ENCODE assay signal across 13 mouse cellular contexts in the genomic region with DNA sequence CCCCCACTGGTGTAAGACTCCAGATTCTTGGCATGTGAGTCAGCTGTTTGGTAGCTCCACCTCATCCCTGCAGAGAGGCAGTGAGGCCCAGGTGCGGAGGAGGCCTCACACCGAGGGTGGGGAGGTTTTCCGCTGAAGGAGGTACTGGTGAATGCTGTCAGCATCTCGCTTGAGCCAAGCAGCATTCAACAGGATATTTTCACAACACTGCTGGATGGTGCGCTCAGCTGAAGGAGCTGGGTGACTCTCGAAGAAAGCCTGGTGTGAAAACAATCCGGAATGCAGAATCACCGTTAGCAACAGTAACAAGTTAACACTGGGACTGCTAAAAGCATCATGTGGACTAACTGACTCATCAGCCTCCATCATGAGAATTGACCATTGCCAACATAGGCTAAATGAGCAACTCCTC. TPM values are rescaled to one million over a fixed set of nuclear protein-coding genes. Genes with fewer than 3 reads are reported as not detected.
A peak's percentile ranks its signal among the peaks of the same experiment; 100 is the strongest.
DNase-seq lines count a peak whose midpoint lies in the region; ATAC-seq and TF ChIP-seq lines count a peak whose summit lies in the region.
"Had no signal": no experiment of that assay in that cellular context is flagged by ENCODE, and none has a peak within 500 bp of the region (broad histone marks: within the 10 kb centered on the region; RNA-seq: fewer than 3 reads in every experiment).

No protein-coding gene starts in this region.

- no peaks in the 10 kb centered on the region; the same call in 1 of the 2 replicates for H3K4me1 ChIP-seq in intestine, embryonic 15.5 days (replicated peaks)
- no peaks in the 10 kb centered on the region for H3K4me1 ChIP-seq in forebrain, embryonic 11.5 days (replicated peaks; ENCODE audit: control insufficient read depth, insufficient read depth, low read length)
- H3K4me1 ChIP-seq: embryonic facial prominence, embryonic 15.5 days; midbrain, embryonic 15.5 days had no signal

- no peak overlapping the region for H3K27ac ChIP-seq in intestine, embryonic 15.5 days
- no peak overlapping the region for H3K27ac ChIP-seq in forebrain, embryonic 11.5 days (ENCODE audit: low read depth, low read length)
- H3K27ac ChIP-seq: embryonic facial prominence, embryonic 15.5 days; heart, adult 2 months; kidney, postnatal 0 days; midbrain, embryonic 15.5 days had no signal

- TF ChIP-seq CTCF in Patski (IDR thresholded peaks at IDR 0.05) = no peak

- no peaks in the 10 kb centered on the region for H3K27me3 ChIP-seq in Patski
- no peaks in the 10 kb centered on the region for H3K27me3 ChIP-seq in intestine, embryonic 15.5 days (replicated peaks)
- H3K27me3 ChIP-seq in forebrain, embryonic 11.5 days (ENCODE audit: control insufficient read depth, insufficient read depth, low read length) = no peaks in the 10 kb centered on the region
- H3K27me3 ChIP-seq: embryonic facial prominence, embryonic 15.5 days; midbrain, embryonic 15.5 days had no signal

- CTCF ChIA-PET in Patski (lab: Charles Lee) = interaction anchor here (1.0 kb wide), 1 partner anchor 8 kb away, joined by 3 read pairs; no protein-coding TSS in a partner anchor

- DNase-seq in left cerebral cortex, adult 11 months (ENCODE audit: low spot score) = peak; percentile 40
- DNase-seq in left cerebral cortex, postnatal 4 days = no peak
- DNase-seq in Patski (ENCODE audit: low read depth, low spot score) = peak; percentile 64
- DNase-seq in right cerebral cortex, postnatal 14 days = peak; percentile 16
- no peak for DNase-seq in T-cell, adult 2 months (ENCODE audit: low spot score)
- no peak for DNase-seq in forebrain, embryonic 11.5 days (ENCODE audit: low spot score)
- DNase-seq: thymus, postnatal 4 days had no signal

- no peak overlapping the region for H3K4me3 ChIP-seq in intestine, embryonic 15.5 days (replicated peaks)
- H3K4me3 ChIP-seq in forebrain, embryonic 11.5 days (ENCODE audit: low read depth, low read length) = no peak overlapping the region
- H3K4me3 ChIP-seq: embryonic facial prominence, embryonic 15.5 days; heart, adult 2 months; midbrain, embryonic 15.5 days had no signal

- intact Hi-C loops in left cerebral cortex, postnatal 4 days (cut with DNase I) = no loop called here

- peaks cover 10% of the 10 kb centered on the region for H3K36me3 ChIP-seq in intestine, embryonic 15.5 days
- no peaks in the 10 kb centered on the region; the same call in 1 of the 2 replicates for H3K36me3 ChIP-seq in forebrain, embryonic 11.5 days (ENCODE audit: control insufficient read depth, insufficient read depth, low read length)

- in situ Hi-C loops in Patski (cut with MboI; ENCODE audit: low pct_unique_long_range_greater_than_20kb) = loop anchor here (25.0 kb wide), 1 partner anchor 105 kb away; a partner anchor contains a TSS

- H3K9me3 ChIP-seq in intestine, embryonic 15.5 days = no peaks in the 10 kb centered on the region
- no peaks in the 10 kb centered on the region for H3K9me3 ChIP-seq in forebrain, embryonic 11.5 days (ENCODE audit: control insufficient read depth, low read length)
- H3K9me3 ChIP-seq: embryonic facial prominence, embryonic 15.5 days; midbrain, embryonic 15.5 days had no signal

- peak; percentile 94 for ATAC-seq in Patski
- ATAC-seq in intestine, embryonic 15.5 days = peak; percentile 57
- no peak for ATAC-seq in forebrain, embryonic 11.5 days (replicated peaks; ENCODE audit: low FRiP score)
- no peak for ATAC-seq in megakaryocyte progenitor cell, adult 5-6 weeks (replicated peaks; ENCODE audit: poor library complexity)
- ATAC-seq: midbrain, embryonic 15.5 days had no signal

- WGBS in intestine, embryonic 15.5 days = 74% methylated on average over 8 of the region's 8 CpGs
- WGBS in forebrain, embryonic 11.5 days = 83% methylated on average over 8 of the region's 8 CpGs

- H3K4me2 ChIP-seq in intestine, embryonic 15.5 days (replicated peaks) = no peak overlapping the region
- H3K4me2 ChIP-seq in forebrain, embryonic 11.5 days (ENCODE audit: low read depth, low read length, severe bottlenecking) = no peak overlapping the region
- H3K4me2 ChIP-seq: embryonic facial prominence, embryonic 15.5 days; midbrain, embryonic 15.5 days had no signal

- no peak overlapping the region for H3K9ac ChIP-seq in intestine, embryonic 15.5 days
- H3K9ac ChIP-seq in forebrain, embryonic 11.5 days (ENCODE audit: low read length) = no peak overlapping the region
- H3K9ac ChIP-seq: embryonic facial prominence, embryonic 15.5 days; midbrain, embryonic 15.5 days had no signal

- POLR2A ChIA-PET in Patski (lab: Charles Lee) = no interaction called here

RNA-seq across cellular contexts. Expression of a gene that starts 19.3 kb away (rescaled TPM):
- total RNA-seq in left cerebral cortex, postnatal 4 days (2021) = 100 to 1,000 TPM; 151 to 157 TPM
- polyA plus RNA-seq in Patski (2021) = 187 TPM
- polyA plus RNA-seq in intestine, embryonic 15.5 days (2015; fragmentation: Nextera tagmentation; extraction: Ambion mirVana) = 49.2 and 49.4 TPM in 2 replicates
- 114 TPM in 2 replicates for polyA plus RNA-seq in forebrain, embryonic 11.5 days (2014; fragmentation: Nextera tagmentation; extraction: Ambion mirVana)
- 156 and 175 TPM in 2 replicates for total RNA-seq in megakaryocyte progenitor cell, adult 5-6 weeks (2015)
- total RNA-seq in megakaryocyte progenitor cell, adult 5-6 weeks (2017) = 312 and 387 TPM in 2 replicates

RNA-seq across cellular contexts. Expression of a gene that starts 55.7 kb away (rescaled TPM):
- 10 to 100 TPM; 52.4 to 55.8 TPM for total RNA-seq in left cerebral cortex, postnatal 4 days (2021)
- 2.8 TPM for polyA plus RNA-seq in Patski (2021)
- polyA plus RNA-seq in intestine, embryonic 15.5 days (2015; fragmentation: Nextera tagmentation; extraction: Ambion mirVana) = 3.8 and 4.2 TPM in 2 replicates
- 5.4 and 6.7 TPM in 2 replicates for polyA plus RNA-seq in forebrain, embryonic 11.5 days (2014; fragmentation: Nextera tagmentation; extraction: Ambion mirVana)
- 3.6 and 4.1 TPM in 2 replicates for total RNA-seq in megakaryocyte progenitor cell, adult 5-6 weeks (2015)
- total RNA-seq in megakaryocyte progenitor cell, adult 5-6 weeks (2017) = 2.5 and 5.8 TPM in 2 replicates

Comparison
In these comparisons a context has a peak if more than half of its experiments do, and no peak if none do; other contexts are left out.
1. DNase-seq: peak in left cerebral cortex, adult 11 months (single experiment), Patski (single experiment) and right cerebral cortex, postnatal 14 days (single experiment); none in left cerebral cortex, postnatal 4 days (single experiment), T-cell, adult 2 months (single experiment) and forebrain, embryonic 11.5 days (single experiment).
2. ATAC-seq: peak in Patski (single experiment) and intestine, embryonic 15.5 days (single experiment); none in forebrain, embryonic 11.5 days (single experiment) and megakaryocyte progenitor cell, adult 5-6 weeks (single experiment).